Mouse (Mus musculus): ENCODE measurements around the gene Gtf2a2. TPM values are rescaled to one million over a fixed set of nuclear protein-coding genes. Genes with fewer than 3 reads are reported as not detected.

Gene Gtf2a2
- polyA plus RNA-seq, 1 experiment from 2014 or later: 201 TPM

Other genes starting within 250 kb of the Gtf2a2 start
- 97.5 and 101 TPM in 2 replicates for gene Bnip2, start 23.1 kb upstream of the Gtf2a2 start, polyA plus RNA-seq (2015; fragmentation: Nextera tagmentation; extraction: Ambion mirVana)
- gene Gcnt3, start 25.5 kb downstream of the Gtf2a2 start, polyA plus RNA-seq (2015; fragmentation: Nextera tagmentation; extraction: Ambion mirVana): not detected in 2 replicates
- gene Fam81a, start 130.0 kb downstream of the Gtf2a2 start, polyA plus RNA-seq (2015; fragmentation: Nextera tagmentation; extraction: Ambion mirVana): 4.0 and 5.1 TPM in 2 replicates
- gene Myo1e, start 194.8 kb downstream of the Gtf2a2 start, polyA plus RNA-seq (2015; fragmentation: Nextera tagmentation; extraction: Ambion mirVana): 6.0 and 6.1 TPM in 2 replicates